Mouse (Mus musculus) neural tube, embryonic 13.5 days (tissue): ENCODE results near the gene Rasl10a. TPM values are rescaled to one million over a fixed set of nuclear protein-coding genes. Genes with fewer than 3 reads are reported as not detected.
"Not testable (repeated sequence)": the region's sequence is repeated elsewhere in the genome, so short reads cannot be mapped to it uniquely, and the experiment has no call there.

Source experiments
- ATAC-seq: fragments of 200-750 bp; cut with Nextera tagmentation; 2 replicates; pipeline ENCODE4 v1.8.0; 2017; ENCODE audit warnings: low read depth, mild to moderate bottlenecking, moderate TSS enrichment, moderate library complexity
- H3K27ac ChIP-seq: fragments of 300-500 bp; sonication (generic); replicated peaks from 2 replicates; pipeline ENCODE4 v1.5.1; 2015; ENCODE audit warnings: moderate library complexity, mild to moderate bottlenecking, inconsistent platforms
- H3K27me3 ChIP-seq: fragments of 300-500 bp; sonication (generic); 2 replicates; pipeline ENCODE4 v1.6.1; 2015; ENCODE audit warnings: mild to moderate bottlenecking, inconsistent platforms
- H3K36me3 ChIP-seq: fragments of 300-500 bp; sonication (generic); 2 replicates; pipeline ENCODE4 v1.6.1; 2015; ENCODE audit warnings: mild to moderate bottlenecking, inconsistent platforms
- H3K4me1 ChIP-seq: fragments of 300-500 bp; sonication (generic); replicated peaks from 2 replicates; pipeline ENCODE4 v1.6.1; 2015; ENCODE audit warnings: inconsistent platforms
- H3K4me2 ChIP-seq: fragments of 300-500 bp; sonication (generic); 2 replicates; pipeline ENCODE4 v1.6.1; 2015; ENCODE audit warnings: inconsistent platforms, mild to moderate bottlenecking, moderate library complexity
- H3K4me3 ChIP-seq: fragments of 300-500 bp; sonication (generic); 2 replicates; pipeline ENCODE4 v1.5.1; 2015; ENCODE audit warnings: mild to moderate bottlenecking, inconsistent platforms
- H3K9ac ChIP-seq: fragments of 300-500 bp; sonication (generic); 2 replicates; pipeline ENCODE4 v1.6.1; 2015; ENCODE audit warnings: moderate library complexity, mild to moderate bottlenecking, inconsistent platforms
- H3K9me3 ChIP-seq: fragments of 300-500 bp; sonication (generic); 2 replicates; pipeline ENCODE4 v1.6.1; 2016; ENCODE audit warnings: inconsistent platforms
- WGBS: fragments of 180-500 bp; shearing (Covaris S2); methylation state at CpG from one replicate; pipeline ENCODE4 v1.1.7; 2015; 5-methylcytosine and 5-hydroxymethylcytosine counted together
- polyA plus RNA-seq: library from polyadenylated mRNA; unstranded; fragments of >200 nt; fragmentation: Nextera tagmentation; extraction: Ambion mirVana; gene quantifications from 2 replicates; pipeline ENCODE4 v1.2.1, GENCODE M21; 2015

Gene Rasl10a
- polyA plus RNA-seq, 1 experiment from 2014 or later, result 0.64 TPM

- WGBS, result 49% methylated on average over 31 of the region's 31 CpGs
- peak overlapping the region; percentile 74 for H3K9ac ChIP-seq
- no peaks in the 10 kb centered on the region for H3K9me3 ChIP-seq
- H3K4me3 ChIP-seq, result peak overlapping the region; percentile 65
- no peak for ATAC-seq
- H3K4me2 ChIP-seq, result peak overlapping the region; percentile 89
- H3K36me3 ChIP-seq, result peaks cover 16% of the 10 kb centered on the region
- peaks cover 53% of the 10 kb centered on the region for H3K4me1 ChIP-seq
- H3K27me3 ChIP-seq, result peaks cover 60% of the 10 kb centered on the region
- H3K27ac ChIP-seq, result no peak overlapping the region
Measured at GRCm38 (mm10) chr11:5063561-5064281, 5.8 kb downstream of the Rasl10a start.

- Histone ChIP-seq H3K27ac (no peak overlapping the region), H3K9me3 (no peaks in the 10 kb centered on the region), H3K4me3 (peak overlapping the region; percentile 65), H3K4me2 (peak overlapping the region; percentile 89), H3K36me3 (peaks cover 24% of the 10 kb centered on the region), H3K9ac (peak overlapping the region; percentile 74), H3K4me1 (peaks cover 47% of the 10 kb centered on the region), H3K27me3 (peaks cover 53% of the 10 kb centered on the region)
- ATAC-seq, result 0 out of 2 replicates have a peak, but pooled peaks have one; percentile 5
- WGBS, result 15% methylated on average over 38 of the region's 38 CpGs
Measured at GRCm38 (mm10) chr11:5064282-5065055, 6.5 kb downstream of the Rasl10a start.

GRCm38 (mm10) chr11:5065056-5065821 lies 7.3 kb downstream of the Rasl10a start, which contains the start of gene Gas2l1:
Gas2l1 (minus strand) TSS chr11:5065327.
- under 1% methylated on average over 49 of the region's 50 CpGs for WGBS
- ATAC-seq, result peak; percentile 82
- Histone ChIP-seq H3K27me3 (peaks cover 45% of the 10 kb centered on the region), H3K36me3 (peaks cover 29% of the 10 kb centered on the region), H3K4me3 (peak within 1 kb of the TSS; percentile 65), H3K4me2 (peak within 1 kb of the TSS; percentile 89), H3K4me1 (peaks cover 42% of the 10 kb centered on the region), H3K9ac (peak within 1 kb of the TSS; percentile 74), H3K9me3 (no peaks in the 10 kb centered on the region), H3K27ac (peak within 1 kb of the TSS; percentile 40; the same call in 1 of the 2 replicates)

- H3K4me2 ChIP-seq, result no peak overlapping the region
- no peak for ATAC-seq
- no peak overlapping the region for H3K9ac ChIP-seq
- no peaks in the 10 kb centered on the region for H3K9me3 ChIP-seq
- no peak overlapping the region for H3K27ac ChIP-seq
- peaks cover 29% of the 10 kb centered on the region for H3K4me1 ChIP-seq
- H3K4me3 ChIP-seq, result no peak overlapping the region
- H3K36me3 ChIP-seq, result peaks cover 42% of the 10 kb centered on the region
- H3K27me3 ChIP-seq, result peaks cover 27% of the 10 kb centered on the region
Measured at GRCm38 (mm10) chr11:5067063-5067462, 9.1 kb downstream of the Rasl10a start.

GRCm38 (mm10) chr11:5068126-5068971 lies 10.4 kb downstream of the Rasl10a start:
- Histone ChIP-seq H3K4me2 (no peak overlapping the region), H3K27me3 (peaks cover 14% of the 10 kb centered on the region), H3K9me3 (no peaks in the 10 kb centered on the region), H3K4me3 (no peak overlapping the region), H3K36me3 (peaks cover 54% of the 10 kb centered on the region), H3K27ac (no peak overlapping the region), H3K9ac (no peak overlapping the region), H3K4me1 (peaks cover 16% of the 10 kb centered on the region)
- no peak for ATAC-seq
- WGBS, result 83% methylated on average over 9 of the region's 9 CpGs

GRCm38 (mm10) chr11:5074882-5075281 lies 17.0 kb downstream of the Rasl10a start:
- no peaks in the 10 kb centered on the region for H3K4me1 ChIP-seq
- no peak for ATAC-seq
- H3K4me3 ChIP-seq, result no peak overlapping the region
- no peaks in the 10 kb centered on the region for H3K27me3 ChIP-seq
- H3K4me2 ChIP-seq, result no peak overlapping the region
- H3K9ac ChIP-seq, result no peak overlapping the region
- WGBS, result 75% methylated on average over 4 of the region's 4 CpGs
- H3K27ac ChIP-seq, result no peak overlapping the region
- H3K9me3 ChIP-seq, result no peaks in the 10 kb centered on the region
- H3K36me3 ChIP-seq, result peaks cover 83% of the 10 kb centered on the region

- H3K9me3 ChIP-seq, result no peaks in the 10 kb centered on the region
- no peak for ATAC-seq
- no peaks in the 10 kb centered on the region for H3K27me3 ChIP-seq
- peaks cover 83% of the 10 kb centered on the region for H3K36me3 ChIP-seq
- no peak overlapping the region for H3K4me3 ChIP-seq
- H3K4me1 ChIP-seq, result no peaks in the 10 kb centered on the region
- no peak overlapping the region for H3K4me2 ChIP-seq
- no peak overlapping the region for H3K27ac ChIP-seq
- H3K9ac ChIP-seq, result no peak overlapping the region
Measured at GRCm38 (mm10) chr11:5075760-5076159, 17.8 kb downstream of the Rasl10a start.

GRCm38 (mm10) chr11:5076843-5077242 lies 18.9 kb downstream of the Rasl10a start:
- H3K9ac ChIP-seq, H3K27ac ChIP-seq, H3K4me1 ChIP-seq, H3K27me3 ChIP-seq, H3K9me3 ChIP-seq, H3K4me3 ChIP-seq, H3K4me2 ChIP-seq, ATAC-seq: not testable (repeated sequence)
- H3K36me3 ChIP-seq, result peaks cover 79% of the 10 kb centered on the region
- WGBS, result 87% methylated on average over 4 of the region's 5 CpGs

- H3K27me3 ChIP-seq, result no peaks in the 10 kb centered on the region
- H3K9me3 ChIP-seq, result no peaks in the 10 kb centered on the region
- H3K4me1 ChIP-seq, result no peaks in the 10 kb centered on the region
- H3K4me3 ChIP-seq, result no peak overlapping the region
- no peak overlapping the region for H3K9ac ChIP-seq
- H3K27ac ChIP-seq, result no peak overlapping the region
- peaks cover 80% of the 10 kb centered on the region for H3K36me3 ChIP-seq
- no peak for ATAC-seq
- H3K4me2 ChIP-seq, result no peak overlapping the region
- 95% methylated on average over 1 of the region's 1 CpGs for WGBS
Measured at GRCm38 (mm10) chr11:5089147-5089546, 31.2 kb downstream of the Rasl10a start.

- H3K4me3 ChIP-seq, result no peak overlapping the region
- H3K9ac ChIP-seq, result no peak overlapping the region
- no peak overlapping the region for H3K4me2 ChIP-seq
- H3K36me3 ChIP-seq, result peaks cover 55% of the 10 kb centered on the region
- ATAC-seq, result no peak
- H3K27ac ChIP-seq, result no peak overlapping the region
- H3K27me3 ChIP-seq, result no peaks in the 10 kb centered on the region
- 51% methylated on average over 2 of the region's 2 CpGs for WGBS
- H3K9me3 ChIP-seq, result no peaks in the 10 kb centered on the region
- H3K4me1 ChIP-seq, result peaks cover 14% of the 10 kb centered on the region
Measured at GRCm38 (mm10) chr11:5091706-5092105, 33.8 kb downstream of the Rasl10a start.

- Histone ChIP-seq H3K36me3 (peaks cover 18% of the 10 kb centered on the region), H3K9me3 (no peaks in the 10 kb centered on the region), H3K4me1 (peaks cover 33% of the 10 kb centered on the region), H3K4me3 (0 out of 2 replicates have a peak overlapping the region, but pooled peaks have one; percentile 1), H3K4me2 (0 out of 2 replicates have a peak overlapping the region, but pooled peaks have one; percentile 1), H3K27me3 (no peaks in the 10 kb centered on the region), H3K27ac (no peak overlapping the region), H3K9ac (no peak overlapping the region)
- WGBS, result 73% methylated on average over 5 of the region's 5 CpGs
- no peak for ATAC-seq
Measured at GRCm38 (mm10) chr11:5095877-5096276, 37.9 kb downstream of the Rasl10a start.
